Mouse (Mus musculus) granulocyte monocyte progenitor cell, adult 5-6 weeks (primary cell): ENCODE results near the gene Myt1l. TPM values are rescaled to one million over a fixed set of nuclear protein-coding genes. Genes with fewer than 3 reads are reported as not detected.

Source experiments
- ATAC-seq: replicated peaks from 2 replicates; pipeline ENCODE4 v1.8.0; 2016; ENCODE audit warnings: mild to moderate bottlenecking, moderate TSS enrichment, inconsistent platforms; ENCODE audit not compliant: poor library complexity, severe bottlenecking
- total RNA-seq, 2 experiments: library from RNA; stranded (forward) in 1 of 2; stranded (reverse) in 1 of 2; fragments of 200-712, 200-1000 nt in 1 of 2; fragments of >200 nt in 1 of 2; fragmentation: Nextera tagmentation in 1 of 2; gene quantifications; 2 replicates each; pipeline ENCODE4 v1.2.3; 2014 to 2017

Gene Myt1l
- total RNA-seq, 2 experiments from 2014 or later = not detected

DNA sequence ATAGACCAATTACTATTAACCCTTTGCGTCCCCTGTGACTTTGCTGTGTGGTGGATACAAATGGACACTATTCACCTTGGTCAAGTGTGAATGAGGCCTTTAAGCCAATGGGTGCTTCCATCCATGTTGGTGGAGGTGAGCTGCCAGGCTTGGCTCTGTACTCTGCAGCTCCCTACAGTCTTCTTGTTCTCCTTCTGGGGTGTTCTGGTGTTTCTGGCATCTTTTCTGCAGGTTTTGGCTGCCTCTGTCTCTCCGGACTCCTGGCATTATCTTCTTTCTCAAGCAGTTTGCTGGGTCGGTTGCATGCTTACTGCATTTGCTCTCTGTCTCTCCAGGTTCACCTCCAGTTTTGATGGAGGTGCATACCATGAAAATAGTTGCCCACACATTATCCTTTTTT is 416.5 kb downstream of the Myt1l start:
- no peak for ATAC-seq

GRCm38 (mm10) chr12:29945182-29945743 is 417.1 kb downstream of the Myt1l start:
- ATAC-seq = no peak

DNA sequence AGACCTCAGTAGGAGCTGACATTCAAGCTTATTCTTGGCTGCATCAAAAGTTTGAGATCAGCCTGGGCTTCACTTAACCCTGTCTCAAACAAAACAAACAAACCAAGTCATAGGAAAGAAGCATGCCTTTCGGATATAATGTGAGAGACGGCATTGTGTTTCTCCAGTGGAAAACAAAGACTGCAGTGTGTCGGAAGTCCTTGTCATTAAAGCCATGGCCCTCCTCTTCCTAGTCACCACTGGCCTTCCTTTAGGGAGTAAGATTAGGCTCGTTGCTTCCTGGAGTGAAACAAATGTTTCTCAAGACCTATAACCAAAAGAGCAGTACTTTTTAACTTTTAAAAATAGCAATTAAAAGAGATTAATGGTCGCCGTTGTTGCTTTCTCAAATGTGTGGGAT is 422.9 kb downstream of the Myt1l start:
- no peak for ATAC-seq

DNA sequence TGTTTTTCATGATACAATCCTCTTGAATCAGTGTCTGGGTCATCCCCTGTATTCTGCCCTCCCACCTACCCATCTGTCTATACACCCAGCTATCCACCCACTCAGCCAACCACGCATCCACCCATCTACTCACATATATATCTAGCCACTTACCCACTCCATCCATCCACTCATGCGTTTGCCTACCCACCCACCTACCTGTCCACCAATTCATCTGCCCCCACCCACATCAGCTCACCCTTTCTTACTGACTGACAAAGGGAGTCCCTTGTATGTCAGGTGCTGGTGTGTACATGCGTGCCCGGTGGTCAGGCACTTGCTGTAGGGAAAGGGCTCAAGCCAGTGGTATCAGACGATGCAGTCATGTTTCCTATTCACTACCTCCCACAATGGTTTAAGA is 423.3 kb downstream of the Myt1l start:
- no peak for ATAC-seq

GRCm38 (mm10) chr12:29952102-29952501 is 423.9 kb downstream of the Myt1l start:
- ATAC-seq = no peak

DNA sequence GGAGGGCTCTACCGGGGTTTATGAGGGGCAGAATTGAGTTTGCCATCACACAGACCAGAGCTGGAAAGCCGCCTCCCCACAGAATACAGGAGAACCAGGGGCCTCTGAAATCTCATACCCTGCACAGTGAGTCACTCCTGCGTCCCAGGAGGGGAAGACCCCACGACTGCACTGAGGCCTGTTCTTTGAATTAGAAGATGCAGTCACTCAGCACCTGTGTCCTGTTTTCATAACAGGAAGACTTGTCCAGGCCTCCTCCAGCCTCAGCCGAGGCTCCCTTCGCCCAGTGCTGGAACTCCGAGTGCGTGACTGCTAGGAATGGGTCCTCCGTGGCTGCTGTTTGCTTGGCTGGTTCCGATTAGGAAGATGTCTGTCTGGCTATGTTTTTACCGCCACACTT is 425.8 kb downstream of the Myt1l start:
- no peak for ATAC-seq

GRCm38 (mm10) chr12:29954464-29954863 is 426.3 kb downstream of the Myt1l start:
- no peak for ATAC-seq

GRCm38 (mm10) chr12:29956969-29957368 is 428.8 kb downstream of the Myt1l start:
- ATAC-seq = no peak

DNA sequence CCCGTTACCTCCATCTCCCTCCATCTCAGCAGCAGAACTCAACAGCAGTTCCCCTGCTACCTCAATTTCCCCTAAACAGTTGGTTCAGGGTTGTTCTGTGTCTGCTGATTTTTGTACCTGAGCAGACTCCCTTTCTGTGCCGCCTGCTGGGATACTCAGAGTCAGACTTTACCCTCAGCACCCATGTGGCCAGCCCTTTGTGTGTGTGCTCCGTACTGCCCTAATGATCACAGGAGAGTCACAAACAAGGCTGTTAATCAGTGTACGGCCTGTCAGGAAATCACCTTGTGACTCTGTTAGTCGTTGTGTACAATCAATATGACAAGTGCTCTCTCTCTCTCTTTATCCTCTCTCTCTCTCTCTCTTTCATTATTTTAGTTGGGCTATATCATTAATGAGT is 430.5 kb downstream of the Myt1l start:
- no peak for ATAC-seq

GRCm38 (mm10) chr12:29961041-29961440 is 432.9 kb downstream of the Myt1l start:
- ATAC-seq = no peak

GRCm38 (mm10) chr12:29965016-29965415 is 436.8 kb downstream of the Myt1l start:
- no peak for ATAC-seq

DNA sequence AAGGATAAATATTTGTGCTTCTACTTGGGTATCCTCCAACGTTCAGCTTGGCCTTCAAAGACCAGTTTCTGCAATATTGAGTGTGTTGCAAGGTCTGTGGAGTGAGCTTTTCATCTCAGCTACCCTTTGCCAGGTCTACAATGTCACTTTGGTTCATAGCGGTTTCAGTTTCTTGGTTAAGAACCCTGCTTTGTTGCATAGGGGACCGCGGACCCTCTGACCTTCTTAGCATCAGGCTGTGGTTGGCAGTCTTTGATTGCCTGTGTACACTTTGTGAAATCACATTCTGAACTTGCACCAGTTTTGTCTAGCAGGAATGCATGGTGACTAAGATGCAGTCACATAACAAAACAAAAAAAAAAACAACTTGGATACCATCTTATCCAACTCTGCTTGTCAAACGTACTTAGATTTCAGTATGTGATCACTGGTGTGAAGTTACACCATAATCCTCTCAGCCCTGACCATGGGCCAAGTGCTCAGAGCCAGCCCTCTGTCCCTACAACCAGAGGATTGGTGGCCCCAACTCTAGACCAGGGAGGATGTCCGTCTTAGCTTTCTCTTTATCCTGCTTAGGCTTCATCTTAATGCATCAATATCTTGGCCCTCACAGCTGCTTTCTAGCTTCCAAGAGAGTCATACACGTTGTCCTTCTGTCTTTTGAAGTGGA is 443.7 kb downstream of the Myt1l start:
- ATAC-seq = no peak

- ATAC-seq = no peak
Measured at GRCm38 (mm10) chr12:29972533-29972932, 444.3 kb downstream of the Myt1l start.
